Mouse (Mus musculus): ENCODE measurements around the gene Tubb4a. TPM values are rescaled to one million over a fixed set of nuclear protein-coding genes. Genes with fewer than 3 reads are reported as not detected.

Gene Tubb4a
- polyA plus RNA-seq, 1 experiment from 2014 or later, result 394 TPM

Other genes with a start within 250 kb of the Tubb4a start
- not detected in 2 replicates for gene Acsbg2, start 213.3 kb downstream of the Tubb4a start, polyA plus RNA-seq (2015; fragmentation: Nextera tagmentation; extraction: Ambion mirVana)
- 0.57 and 0.63 TPM in 2 replicates for gene 1700061G19Rik, start 212.3 kb downstream of the Tubb4a start, polyA plus RNA-seq (2015; fragmentation: Nextera tagmentation; extraction: Ambion mirVana)
- gene Mllt1, start 152.4 kb downstream of the Tubb4a start, polyA plus RNA-seq (2015; fragmentation: Nextera tagmentation; extraction: Ambion mirVana), result 91.4 and 95.3 TPM in 2 replicates
- gene Acer1, start 105.7 kb downstream of the Tubb4a start, polyA plus RNA-seq (2015; fragmentation: Nextera tagmentation; extraction: Ambion mirVana), result not detected in 2 replicates
- gene Clpp, start 97.5 kb downstream of the Tubb4a start, polyA plus RNA-seq (2015; fragmentation: Nextera tagmentation; extraction: Ambion mirVana), result 164 and 171 TPM in 2 replicates
- 54.3 and 60.7 TPM in 2 replicates for gene Alkbh7, start 90.4 kb downstream of the Tubb4a start, polyA plus RNA-seq (2015; fragmentation: Nextera tagmentation; extraction: Ambion mirVana)
- 0.74 and 1.0 TPM in 2 replicates for gene Pspn, start 87.8 kb downstream of the Tubb4a start, polyA plus RNA-seq (2015; fragmentation: Nextera tagmentation; extraction: Ambion mirVana)
- gene Gtf2f1, start 76.5 kb downstream of the Tubb4a start, polyA plus RNA-seq (2015; fragmentation: Nextera tagmentation; extraction: Ambion mirVana), result 71.7 and 74.6 TPM in 2 replicates
- gene Gm17949, start 76.3 kb downstream of the Tubb4a start, polyA plus RNA-seq (2015; fragmentation: Nextera tagmentation; extraction: Ambion mirVana), result 0.41 and 0.88 TPM in 2 replicates
- 23.9 and 25.4 TPM in 2 replicates for gene Khsrp, start 56.3 kb downstream of the Tubb4a start, polyA plus RNA-seq (2015; fragmentation: Nextera tagmentation; extraction: Ambion mirVana)
- not detected in 2 replicates for gene Slc25a41, start 46.1 kb downstream of the Tubb4a start, polyA plus RNA-seq (2015; fragmentation: Nextera tagmentation; extraction: Ambion mirVana)
- 2.1 and 3.3 TPM in 2 replicates for gene Crb3, start 28.7 kb downstream of the Tubb4a start, polyA plus RNA-seq (2015; fragmentation: Nextera tagmentation; extraction: Ambion mirVana)
- gene Slc25a23, start 27.9 kb downstream of the Tubb4a start, polyA plus RNA-seq (2015; fragmentation: Nextera tagmentation; extraction: Ambion mirVana), result 36.0 and 42.8 TPM in 2 replicates
- 4.2 and 5.0 TPM in 2 replicates for gene Dennd1c, start 9.3 kb downstream of the Tubb4a start, polyA plus RNA-seq (2015; fragmentation: Nextera tagmentation; extraction: Ambion mirVana)
- 8.8 and 9.7 TPM in 2 replicates for gene Tnfsf9, start 17.5 kb upstream of the Tubb4a start, polyA plus RNA-seq (2015; fragmentation: Nextera tagmentation; extraction: Ambion mirVana)
- 1.5 and 2.2 TPM in 2 replicates for gene Cd70, start 62.0 kb upstream of the Tubb4a start, polyA plus RNA-seq (2015; fragmentation: Nextera tagmentation; extraction: Ambion mirVana)
- gene Tnfsf14, start 106.4 kb upstream of the Tubb4a start, polyA plus RNA-seq (2015; fragmentation: Nextera tagmentation; extraction: Ambion mirVana), result not detected in 2 replicates
- 1.6 and 2.8 TPM in 2 replicates for gene C3, start 140.4 kb upstream of the Tubb4a start, polyA plus RNA-seq (2015; fragmentation: Nextera tagmentation; extraction: Ambion mirVana)
- gene Gpr108, start 160.7 kb upstream of the Tubb4a start, polyA plus RNA-seq (2015; fragmentation: Nextera tagmentation; extraction: Ambion mirVana), result 18.7 and 21.1 TPM in 2 replicates
- gene Trip10, start 161.7 kb upstream of the Tubb4a start, polyA plus RNA-seq (2015; fragmentation: Nextera tagmentation; extraction: Ambion mirVana), result 9.2 and 9.4 TPM in 2 replicates
- 1.2 and 1.3 TPM in 2 replicates for gene Vav1, start 191.3 kb upstream of the Tubb4a start, polyA plus RNA-seq (2015; fragmentation: Nextera tagmentation; extraction: Ambion mirVana)